Mouse (Mus musculus) liver, embryonic 12.5 days (tissue): ENCODE results near the gene Gm10961. TPM values are rescaled to one million over a fixed set of nuclear protein-coding genes. Genes with fewer than 3 reads are reported as not detected.
"Not testable (repeated sequence)": the region's sequence is repeated elsewhere in the genome, so short reads cannot be mapped to it uniquely, and the experiment has no call there.

Experiments
- ATAC-seq: fragments of 200-750 bp; cut with Nextera tagmentation; 2 replicates; pipeline ENCODE4 v1.8.0; 2017; ENCODE audit warnings: moderate number of reproducible peaks, mild to moderate bottlenecking, moderate library complexity
- H3K27ac ChIP-seq: fragments of 300-500 bp; sonication (generic); 2 replicates; pipeline ENCODE4 v1.5.1; 2016; ENCODE audit warnings: mild to moderate bottlenecking
- H3K27me3 ChIP-seq: fragments of 300-500 bp; sonication (generic); replicated peaks from 2 replicates; pipeline ENCODE4 v1.6.1; 2016; ENCODE audit warnings: mild to moderate bottlenecking, moderate library complexity
- H3K36me3 ChIP-seq: fragments of 300-500 bp; sonication (generic); 2 replicates; pipeline ENCODE4 v1.6.1; 2016; ENCODE audit warnings: mild to moderate bottlenecking, moderate library complexity
- H3K4me1 ChIP-seq: fragments of 300-500 bp; sonication (generic); 2 replicates; pipeline ENCODE4 v1.6.1; 2016
- H3K4me2 ChIP-seq: fragments of 300-500 bp; sonication (generic); 2 replicates; pipeline ENCODE4 v1.6.1; 2016; ENCODE audit warnings: mild to moderate bottlenecking, moderate library complexity
- H3K4me3 ChIP-seq: fragments of 300-500 bp; sonication (generic); 2 replicates; pipeline ENCODE4 v1.5.1; 2016; ENCODE audit warnings: mild to moderate bottlenecking, moderate library complexity
- H3K9ac ChIP-seq: fragments of 300-500 bp; sonication (generic); 2 replicates; pipeline ENCODE4 v1.6.1; 2016; ENCODE audit warnings: mild to moderate bottlenecking, moderate library complexity
- H3K9me3 ChIP-seq: fragments of 300-500 bp; sonication (generic); replicated peaks from 2 replicates; pipeline ENCODE4 v1.6.1; 2016; ENCODE audit warnings: mild to moderate bottlenecking, moderate library complexity
- WGBS: fragments of 180-500 bp; shearing (Covaris S2); methylation state at CpG from one replicate; pipeline ENCODE4 v1.1.7; 2016; ENCODE audit not compliant: insufficient replicate concordance; 5-methylcytosine and 5-hydroxymethylcytosine counted together
- polyA plus RNA-seq: library from polyadenylated mRNA; unstranded; fragments of >200 nt; fragmentation: Nextera tagmentation; extraction: Ambion mirVana; gene quantifications from 2 replicates; pipeline ENCODE4 v1.2.1, GENCODE M21; 2016

The Gm10961 gene
- polyA plus RNA-seq, 1 experiment from 2014 or later: not detected

GRCm38 (mm10) chr3:107637606-107638172, 6.6 kb downstream of the Gm10961 start:
- Histone ChIP-seq H3K9ac (no peak overlapping the region), H3K4me1 (no peaks in the 10 kb centered on the region), H3K27me3 (no peaks in the 10 kb centered on the region), H3K4me3 (no peak overlapping the region), H3K27ac (no peak overlapping the region), H3K4me2 (no peak overlapping the region), H3K36me3 (no peaks in the 10 kb centered on the region), H3K9me3 (no peaks in the 10 kb centered on the region)
- WGBS: 34% methylated on average over 5 of the region's 5 CpGs
- no peak for ATAC-seq

DNA sequence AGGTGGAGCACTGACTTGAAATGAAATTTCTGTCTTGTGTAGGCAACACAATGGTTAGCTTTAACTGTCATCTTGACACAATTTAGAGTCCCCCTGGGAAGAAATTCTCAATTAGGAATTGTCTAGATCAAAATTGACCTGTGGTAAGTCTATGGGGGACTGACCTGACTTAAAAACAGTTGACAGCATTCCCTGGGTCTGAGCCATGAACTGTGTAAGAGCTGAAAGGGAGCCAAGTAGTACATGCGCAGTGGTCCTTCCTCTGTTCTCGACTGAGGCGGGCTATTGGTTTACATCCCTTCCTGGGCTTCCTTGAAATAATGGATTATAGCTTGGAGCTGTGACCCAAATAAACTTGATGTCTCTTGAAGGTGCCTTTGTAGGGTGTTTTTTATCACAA, 15.8 kb downstream of the Gm10961 start:
- H3K27ac ChIP-seq: no peak overlapping the region
- ATAC-seq: no peak

GRCm38 (mm10) chr3:107650276-107650675, 19.2 kb downstream of the Gm10961 start:
- not testable (repeated sequence) for H3K4me1 ChIP-seq, H3K4me3 ChIP-seq, H3K27ac ChIP-seq, H3K36me3 ChIP-seq, H3K9ac ChIP-seq, H3K4me2 ChIP-seq, H3K27me3 ChIP-seq, H3K9me3 ChIP-seq, ATAC-seq
- 54% methylated on average over 5 of the region's 5 CpGs for WGBS

More for the DNA sequence above, 15.8 kb downstream of the Gm10961 start:
- H3K27me3 ChIP-seq: no peaks in the 10 kb centered on the region
- no peaks in the 10 kb centered on the region for H3K9me3 ChIP-seq
- no peak overlapping the region for H3K9ac ChIP-seq
- H3K4me1 ChIP-seq: no peaks in the 10 kb centered on the region
- WGBS: 85% methylated on average over 3 of the region's 3 CpGs
- H3K4me2 ChIP-seq: no peak overlapping the region
- H3K4me3 ChIP-seq: no peak overlapping the region
- no peaks in the 10 kb centered on the region for H3K36me3 ChIP-seq

- no peak overlapping the region for H3K27ac ChIP-seq
- no peak overlapping the region for H3K4me3 ChIP-seq
- no peaks in the 10 kb centered on the region for H3K9me3 ChIP-seq
- H3K9ac ChIP-seq: no peak overlapping the region
- no peaks in the 10 kb centered on the region for H3K27me3 ChIP-seq
- whole genome bisulfite sequencing: 77% methylated on average over 3 of the region's 3 CpGs
- no peaks in the 10 kb centered on the region for H3K36me3 ChIP-seq
- H3K4me2 ChIP-seq: no peak overlapping the region
- no peak for ATAC-seq
- no peaks in the 10 kb centered on the region for H3K4me1 ChIP-seq
Measured at GRCm38 (mm10) chr3:107652968-107653367, 21.8 kb downstream of the Gm10961 start.

- H3K4me3 ChIP-seq: no peak overlapping the region
- H3K9ac ChIP-seq: no peak overlapping the region
- H3K9me3 ChIP-seq: no peaks in the 10 kb centered on the region
- 60% methylated on average over 3 of the region's 3 CpGs for WGBS
- no peak for ATAC-seq
- no peak overlapping the region for H3K4me2 ChIP-seq
- no peaks in the 10 kb centered on the region for H3K27me3 ChIP-seq
- no peaks in the 10 kb centered on the region for H3K4me1 ChIP-seq
- H3K36me3 ChIP-seq: peaks cover 5% of the 10 kb centered on the region
- H3K27ac ChIP-seq: no peak overlapping the region
Measured at GRCm38 (mm10) chr3:107654861-107655260, 23.7 kb downstream of the Gm10961 start.

GRCm38 (mm10) chr3:107655491-107655890, 24.4 kb downstream of the Gm10961 start:
- 69% methylated on average over 3 of the region's 3 CpGs for WGBS
- H3K4me2 ChIP-seq: no peak overlapping the region
- no peak overlapping the region for H3K4me3 ChIP-seq
- no peak overlapping the region for H3K27ac ChIP-seq
- no peak for ATAC-seq
- no peaks in the 10 kb centered on the region for H3K9me3 ChIP-seq
- peaks cover 12% of the 10 kb centered on the region for H3K36me3 ChIP-seq
- no peak overlapping the region for H3K9ac ChIP-seq
- no peaks in the 10 kb centered on the region for H3K27me3 ChIP-seq
- H3K4me1 ChIP-seq: no peaks in the 10 kb centered on the region

DNA sequence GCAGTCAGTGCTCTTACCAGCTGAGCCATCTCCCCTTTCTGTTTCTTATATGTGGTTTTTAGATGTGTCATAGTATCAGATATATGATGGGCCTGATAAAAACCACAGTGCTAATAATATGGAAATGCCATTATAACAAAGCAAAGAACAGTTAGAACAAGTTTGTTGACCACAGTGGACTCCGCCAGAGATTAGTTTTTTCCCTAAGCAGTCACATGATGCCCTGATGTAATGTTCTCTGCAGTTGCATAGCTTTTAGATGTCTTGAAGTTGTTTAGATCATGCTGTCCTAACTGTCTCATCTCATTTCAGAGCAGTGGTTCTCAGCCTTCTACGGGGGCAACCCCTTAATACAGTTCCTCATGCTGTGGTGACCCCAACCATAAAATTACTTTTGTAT, 25.0 kb downstream of the Gm10961 start:
- no peak overlapping the region for H3K27ac ChIP-seq
- 83% methylated on average over 2 of the region's 2 CpGs for WGBS
- no peak overlapping the region for H3K4me2 ChIP-seq
- H3K4me3 ChIP-seq: no peak overlapping the region
- no peak overlapping the region for H3K9ac ChIP-seq
- peaks cover 18% of the 10 kb centered on the region for H3K36me3 ChIP-seq
- ATAC-seq: no peak
- no peaks in the 10 kb centered on the region for H3K27me3 ChIP-seq
- H3K4me1 ChIP-seq: no peaks in the 10 kb centered on the region
- no peaks in the 10 kb centered on the region for H3K9me3 ChIP-seq

DNA sequence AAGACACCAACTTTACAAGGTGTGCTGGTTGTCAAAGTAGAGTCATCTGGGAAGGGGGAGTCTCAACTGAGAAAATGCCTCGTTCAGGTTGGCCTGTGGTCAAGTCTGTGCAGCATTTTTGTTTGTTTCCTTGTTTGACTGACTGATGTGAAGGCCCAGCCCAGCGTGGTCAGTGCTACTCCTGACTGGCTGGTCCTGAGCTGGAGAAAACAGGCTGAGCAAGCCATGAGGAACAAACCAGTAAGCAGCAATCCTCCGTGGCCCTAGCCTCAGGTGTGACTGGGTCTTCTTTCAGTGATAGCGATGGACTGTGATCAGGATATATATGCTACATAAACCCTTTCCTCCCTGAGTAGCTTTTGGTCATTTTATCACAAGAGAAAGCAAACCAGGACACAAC, 25.8 kb downstream of the Gm10961 start:
- 58% methylated on average over 4 of the region's 4 CpGs for WGBS

GRCm38 (mm10) chr3:107659000-107659399, 27.9 kb downstream of the Gm10961 start:
- Histone ChIP-seq H3K4me3 (no peak overlapping the region), H3K9ac (no peak overlapping the region), H3K4me2 (no peak overlapping the region), H3K27ac (no peak overlapping the region), H3K36me3 (peaks cover 43% of the 10 kb centered on the region), H3K9me3 (no peaks in the 10 kb centered on the region), H3K4me1 (no peaks in the 10 kb centered on the region), H3K27me3 (no peaks in the 10 kb centered on the region)
- ATAC-seq: no peak
- WGBS: 81% methylated on average over 1 of the region's 1 CpGs

More for the DNA sequence above, 25.8 kb downstream of the Gm10961 start:
- Histone ChIP-seq H3K4me3 (no peak overlapping the region), H3K27ac (no peak overlapping the region), H3K36me3 (peaks cover 23% of the 10 kb centered on the region), H3K4me1 (no peaks in the 10 kb centered on the region), H3K4me2 (no peak overlapping the region), H3K9ac (no peak overlapping the region), H3K27me3 (no peaks in the 10 kb centered on the region), H3K9me3 (no peaks in the 10 kb centered on the region)
- ATAC-seq: no peak

DNA sequence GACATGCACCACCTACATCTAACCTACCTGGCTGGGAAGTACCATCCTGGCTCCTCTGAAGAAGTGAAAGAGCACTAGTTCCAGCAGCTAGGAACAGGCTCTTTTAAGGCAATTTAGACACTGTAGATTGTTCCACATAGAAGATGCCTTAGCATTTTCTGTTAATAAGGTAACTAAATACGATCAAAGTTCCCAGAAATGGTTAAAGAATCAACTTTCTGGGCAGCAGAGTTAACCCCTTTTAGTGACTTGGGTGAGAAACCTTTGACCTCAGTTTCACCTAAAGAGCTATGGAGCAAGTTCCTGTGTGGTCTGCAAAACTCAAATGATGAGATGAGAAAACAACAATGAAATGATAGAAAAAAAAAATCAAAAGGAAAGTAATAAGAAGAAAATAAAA, 33.5 kb downstream of the Gm10961 start:
- H3K4me1 ChIP-seq: no peaks in the 10 kb centered on the region
- no peak overlapping the region for H3K9ac ChIP-seq
- ATAC-seq: no peak
- H3K4me2 ChIP-seq: no peak overlapping the region
- WGBS: 81% methylated on average over 1 of the region's 1 CpGs
- no peak overlapping the region for H3K4me3 ChIP-seq
- H3K36me3 ChIP-seq: peaks cover 96% of the 10 kb centered on the region
- H3K9me3 ChIP-seq: no peaks in the 10 kb centered on the region
- no peaks in the 10 kb centered on the region for H3K27me3 ChIP-seq
- no peak overlapping the region for H3K27ac ChIP-seq

GRCm38 (mm10) chr3:107667426-107667825, 36.3 kb downstream of the Gm10961 start:
- ATAC-seq: no peak
- Histone ChIP-seq H3K27me3 (no peaks in the 10 kb centered on the region), H3K9me3 (no peaks in the 10 kb centered on the region), H3K27ac (no peak overlapping the region), H3K4me3 (no peak overlapping the region), H3K4me2 (no peak overlapping the region), H3K36me3 (peaks cover 96% of the 10 kb centered on the region), H3K9ac (no peak overlapping the region), H3K4me1 (no peaks in the 10 kb centered on the region)
- WGBS: 82% methylated on average over 6 of the region's 6 CpGs

DNA sequence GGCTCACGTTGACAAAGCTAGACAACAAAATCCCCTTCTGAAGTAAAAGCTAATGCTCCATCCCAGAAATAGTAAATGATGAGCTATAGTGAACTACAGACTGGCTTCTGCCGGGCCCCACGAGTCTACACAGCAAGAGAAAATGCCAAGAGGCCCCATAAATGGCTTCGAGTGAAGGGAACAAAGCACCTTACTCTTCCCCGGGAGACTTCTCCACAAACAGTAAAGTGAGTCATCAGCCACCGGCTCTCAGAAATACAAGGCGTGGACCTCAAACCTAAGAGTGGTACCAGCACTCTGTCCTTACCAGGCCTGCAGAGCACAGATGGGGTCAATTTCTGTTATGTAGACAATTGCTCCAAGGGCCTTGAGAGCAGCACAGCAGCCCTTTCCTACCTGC, 37.7 kb downstream of the Gm10961 start:
- H3K9ac ChIP-seq: no peak overlapping the region
- H3K27ac ChIP-seq: no peak overlapping the region
- H3K4me2 ChIP-seq: no peak overlapping the region
- no peak overlapping the region for H3K4me3 ChIP-seq
- H3K27me3 ChIP-seq: no peaks in the 10 kb centered on the region
- peaks cover 92% of the 10 kb centered on the region for H3K36me3 ChIP-seq
- WGBS: 84% methylated on average over 7 of the region's 7 CpGs
- no peaks in the 10 kb centered on the region for H3K4me1 ChIP-seq
- H3K9me3 ChIP-seq: no peaks in the 10 kb centered on the region
- ATAC-seq: no peak

GRCm38 (mm10) chr3:107670500-107670899, 39.4 kb downstream of the Gm10961 start:
- WGBS: 68% methylated on average over 4 of the region's 4 CpGs
- Histone ChIP-seq H3K36me3 (peaks cover 92% of the 10 kb centered on the region), H3K9me3 (no peaks in the 10 kb centered on the region), H3K4me2 (no peak overlapping the region), H3K4me1 (no peaks in the 10 kb centered on the region), H3K4me3 (no peak overlapping the region), H3K27ac (no peak overlapping the region), H3K27me3 (no peaks in the 10 kb centered on the region), H3K9ac (no peak overlapping the region)
- ATAC-seq: no peak
